Mouse (Mus musculus): ENCODE results near the gene Pdgfb. TPM values are rescaled to one million over a fixed set of nuclear protein-coding genes. Genes with fewer than 3 reads are reported as not detected.

The Pdgfb gene
- polyA plus RNA-seq, 1 experiment, result 8.0 TPM

DNA sequence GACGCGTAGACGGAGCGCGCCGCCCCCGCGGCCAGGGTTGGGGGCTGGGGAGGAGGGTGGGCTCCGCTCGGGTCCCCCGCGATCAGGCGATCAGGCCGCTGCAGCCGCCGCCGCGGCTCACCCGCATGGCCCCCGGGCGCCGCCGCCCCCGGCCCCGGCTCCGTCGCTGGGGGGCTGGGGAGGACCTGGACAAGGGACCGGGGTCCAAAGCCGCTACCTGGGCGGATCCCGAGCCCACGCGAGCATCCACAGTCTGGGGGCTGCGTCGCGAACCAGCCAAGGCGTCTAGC, 801 bp downstream of the Pdgfb start:
- Histone ChIP-seq H3K4me1 (ENCODE audit: control insufficient read depth, insufficient read depth, insufficient read length, low read length) (peaks cover 11% of the 10 kb centered on the region; the same call in 1 of the 2 replicates), H3K4me3 (ENCODE audit: low read depth, low read length) (peak overlapping the region; percentile 67), H3K27me3 (ENCODE audit: control insufficient read depth, insufficient read depth, low read length) (peaks cover 25% of the 10 kb centered on the region), H3K27ac (ENCODE audit: insufficient read depth, low read depth, low read length) (peak overlapping the region; percentile 48; the same call in 1 of the 2 replicates), H3K36me3 (ENCODE audit: control insufficient read depth, insufficient read depth, low read length) (no peaks in the 10 kb centered on the region)
- TF ChIP-seq CTCF (IDR thresholded peaks at IDR 0.05; ENCODE audit: extremely low read depth, insufficient read length, insufficient replicate concordance, low read depth, low read length), result no peak
- TF ChIP-seq POLR2A (IDR thresholded peaks at IDR 0.05; ENCODE audit: low read depth, low read length), result no peak
- WGBS, result under 1% methylated on average over 35 of the region's 37 CpGs

DNA sequence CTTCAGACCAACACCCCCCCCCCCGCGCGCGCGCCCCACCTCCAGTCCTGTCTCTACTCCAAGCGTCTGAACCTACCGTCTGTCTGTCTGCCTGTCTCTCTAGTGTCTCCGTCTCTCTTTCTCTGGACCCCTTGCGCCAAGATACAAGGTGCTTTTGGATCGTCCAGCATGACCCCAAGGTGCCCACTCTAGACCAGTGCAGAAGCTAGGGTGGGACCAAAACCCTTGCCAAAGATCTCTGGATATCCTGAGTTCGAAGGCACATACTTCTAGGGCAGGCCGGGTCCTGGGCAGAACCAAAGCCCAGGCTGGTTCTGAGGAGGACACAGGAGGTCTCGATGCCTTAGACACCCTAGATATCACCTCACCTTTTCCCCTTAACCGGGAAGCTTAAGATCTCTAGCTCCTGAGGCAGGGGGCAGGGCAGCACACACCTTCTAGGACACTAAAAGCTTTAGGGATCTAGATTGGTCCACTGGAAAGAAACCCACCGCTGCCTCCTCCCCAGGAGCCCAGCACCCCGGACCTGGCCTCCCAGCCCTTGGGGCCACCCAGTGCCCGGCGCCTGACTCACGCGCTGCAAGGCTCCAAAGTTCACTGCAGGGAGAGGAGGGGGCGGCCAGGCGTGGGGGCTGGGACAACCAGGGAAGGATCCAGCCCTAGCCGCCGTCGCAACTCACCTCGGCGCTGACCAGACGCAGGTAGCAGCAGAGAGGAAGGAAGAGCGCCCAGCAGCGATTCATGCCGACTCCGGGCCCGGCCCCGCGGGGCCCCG, 1.3 kb downstream of the Pdgfb start:
- TF ChIP-seq POLR2A (IDR thresholded peaks at IDR 0.05; ENCODE audit: low read depth, low read length) (no peak), CTCF (IDR thresholded peaks at IDR 0.05; ENCODE audit: extremely low read depth, insufficient read length, insufficient replicate concordance, low read depth, low read length) (no peak)
- Histone ChIP-seq H3K27ac (ENCODE audit: insufficient read depth, low read depth, low read length) (peak overlapping the region; percentile 48), H3K27me3 (ENCODE audit: control insufficient read depth, insufficient read depth, low read length) (peaks cover 25% of the 10 kb centered on the region), H3K4me1 (ENCODE audit: control insufficient read depth, insufficient read depth, insufficient read length, low read length) (peaks cover 11% of the 10 kb centered on the region; the same call in 1 of the 2 replicates), H3K4me3 (ENCODE audit: low read depth, low read length) (peak overlapping the region; percentile 67), H3K36me3 (ENCODE audit: control insufficient read depth, insufficient read depth, low read length) (no peaks in the 10 kb centered on the region)
- under 1% methylated on average over 34 of the region's 36 CpGs for WGBS

DNA sequence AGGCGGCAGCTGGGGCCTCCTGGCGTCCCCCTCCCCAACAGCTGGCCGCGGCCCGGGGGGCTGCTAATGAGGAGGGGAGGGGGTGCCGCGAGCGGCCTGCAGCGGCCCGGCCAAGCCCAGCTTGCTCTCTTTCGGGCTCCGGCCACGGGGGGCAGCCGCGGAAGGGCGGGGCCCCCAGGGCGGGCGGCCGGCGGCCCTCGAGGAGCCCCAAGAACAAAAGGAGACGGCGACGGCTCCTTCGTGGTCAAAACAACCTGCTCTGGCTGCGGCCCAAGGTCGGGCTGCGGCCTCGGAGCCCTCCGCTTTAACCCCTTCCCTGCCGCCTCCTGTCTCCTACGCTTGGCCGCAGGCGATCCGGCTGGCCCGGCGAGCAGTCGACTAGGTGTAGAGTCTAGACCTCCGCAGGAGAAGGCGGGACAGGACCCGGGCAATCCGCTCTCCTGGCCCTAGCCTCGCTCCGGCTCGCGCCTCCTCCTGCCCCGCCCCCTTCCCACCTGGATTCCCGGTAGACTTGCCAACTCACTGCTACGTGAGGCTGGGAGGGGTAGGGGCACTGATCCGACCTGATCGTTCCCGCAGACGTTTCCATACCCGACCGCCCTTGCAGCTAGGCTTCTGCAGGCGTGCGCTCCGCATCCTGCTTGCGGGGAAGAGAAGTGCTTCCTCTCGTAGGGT, 2.1 kb downstream of the Pdgfb start:
- peaks cover 25% of the 10 kb centered on the region for H3K27me3 ChIP-seq (ENCODE audit: control insufficient read depth, insufficient read depth, low read length)
- H3K27ac ChIP-seq (ENCODE audit: insufficient read depth, low read depth, low read length), result peak overlapping the region; percentile 24
- no peaks in the 10 kb centered on the region for H3K36me3 ChIP-seq (ENCODE audit: control insufficient read depth, insufficient read depth, low read length)
- under 1% methylated on average over 57 of the region's 60 CpGs for WGBS
- peak overlapping the region; percentile 67 for H3K4me3 ChIP-seq (ENCODE audit: low read depth, low read length)
- H3K4me1 ChIP-seq (ENCODE audit: control insufficient read depth, insufficient read depth, insufficient read length, low read length), result peaks cover 11% of the 10 kb centered on the region; the same call in 1 of the 2 replicates
- TF ChIP-seq POLR2A (IDR thresholded peaks at IDR 0.05; ENCODE audit: low read depth, low read length) (no peak), CTCF (IDR thresholded peaks at IDR 0.05; ENCODE audit: extremely low read depth, insufficient read length, insufficient replicate concordance, low read depth, low read length) (no peak)

DNA sequence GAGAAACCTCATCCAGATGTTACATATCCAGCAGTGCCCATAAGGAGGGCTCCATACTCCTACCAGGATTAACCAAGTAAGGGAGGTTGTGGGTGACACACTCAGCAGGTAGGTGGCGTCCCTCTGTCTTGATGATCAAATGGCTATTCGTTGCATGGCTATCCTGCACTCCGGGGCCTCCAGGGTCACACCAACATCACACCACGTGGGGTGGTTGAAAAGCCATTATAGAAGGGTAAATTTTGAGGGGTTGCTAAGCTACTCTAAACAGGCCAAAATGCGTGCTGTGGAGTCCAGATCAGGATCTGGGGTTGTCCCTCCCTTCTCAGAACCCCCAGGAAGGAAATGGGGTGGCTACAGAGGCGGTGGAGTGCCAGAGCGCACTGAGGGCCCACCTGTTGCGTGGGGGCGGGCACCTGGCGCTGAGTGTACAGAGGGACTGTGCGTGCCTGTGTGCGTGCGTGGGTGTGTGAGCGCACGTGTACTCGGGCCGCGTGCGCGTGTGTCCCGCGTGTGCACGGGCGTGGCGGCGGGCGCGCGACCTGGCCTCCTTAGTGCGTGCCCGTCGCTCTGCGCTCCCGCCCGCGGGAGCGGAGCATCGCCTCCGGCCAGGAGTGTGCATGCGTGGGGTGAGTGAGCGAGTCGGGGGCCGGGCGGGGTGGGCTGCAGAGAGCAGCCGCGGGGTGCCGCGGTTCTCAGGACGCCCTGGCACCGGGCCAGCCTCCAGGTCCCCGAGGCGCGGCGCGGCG, 2.8 kb downstream of the Pdgfb start:
- peaks cover 11% of the 10 kb centered on the region; the same call in 1 of the 2 replicates for H3K4me1 ChIP-seq (ENCODE audit: control insufficient read depth, insufficient read depth, insufficient read length, low read length)
- no peak for TF ChIP-seq POLR2A (IDR thresholded peaks at IDR 0.05; ENCODE audit: low read depth, low read length)
- peak; percentile 20; the same call in 1 of the 2 replicates for TF ChIP-seq CTCF (IDR thresholded peaks at IDR 0.05; ENCODE audit: extremely low read depth, insufficient read length, insufficient replicate concordance, low read depth, low read length)
- H3K4me3 ChIP-seq (ENCODE audit: low read depth, low read length), result peak overlapping the region; percentile 67
- 2% methylated on average over 56 of the region's 56 CpGs for WGBS
- H3K27me3 ChIP-seq (ENCODE audit: control insufficient read depth, insufficient read depth, low read length), result peaks cover 25% of the 10 kb centered on the region
- no peaks in the 10 kb centered on the region for H3K36me3 ChIP-seq (ENCODE audit: control insufficient read depth, insufficient read depth, low read length)
- H3K27ac ChIP-seq (ENCODE audit: insufficient read depth, low read depth, low read length), result no peak overlapping the region

DNA sequence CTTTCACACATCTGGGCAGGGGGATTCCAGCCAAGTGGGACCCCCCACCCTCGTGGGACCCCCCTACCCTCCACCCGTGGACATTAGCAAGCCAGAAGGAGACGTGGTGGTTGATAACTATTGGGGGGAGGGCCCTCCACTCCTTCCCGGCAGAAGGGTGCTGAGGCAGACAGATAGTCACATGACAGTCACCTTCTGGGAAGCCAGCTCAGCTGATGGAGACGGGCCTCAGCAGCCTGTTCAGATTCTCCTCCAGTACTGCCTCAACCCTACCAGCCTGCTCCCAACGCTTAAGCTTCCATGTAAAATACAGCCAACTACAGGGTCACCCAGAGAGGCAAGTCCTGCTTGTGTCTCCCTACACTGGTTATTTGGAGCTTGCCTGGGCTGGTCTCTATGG, 3.6 kb downstream of the Pdgfb start:
- Histone ChIP-seq H3K4me1 (ENCODE audit: control insufficient read depth, insufficient read depth, insufficient read length, low read length) (peaks cover 12% of the 10 kb centered on the region), H3K27ac (ENCODE audit: insufficient read depth, low read depth, low read length) (no peak overlapping the region), H3K4me3 (ENCODE audit: low read depth, low read length) (peak overlapping the region; percentile 20; the same call in 1 of the 2 replicates), H3K27me3 (ENCODE audit: control insufficient read depth, insufficient read depth, low read length) (peaks cover 25% of the 10 kb centered on the region), H3K36me3 (ENCODE audit: control insufficient read depth, insufficient read depth, low read length) (no peaks in the 10 kb centered on the region)
- WGBS, result 52% methylated on average over 6 of the region's 6 CpGs
- TF ChIP-seq CTCF (IDR thresholded peaks at IDR 0.05; ENCODE audit: extremely low read depth, insufficient read length, insufficient replicate concordance, low read depth, low read length), result no peak
- TF ChIP-seq POLR2A (IDR thresholded peaks at IDR 0.05; ENCODE audit: low read depth, low read length), result no peak

- TF ChIP-seq CTCF (IDR thresholded peaks at IDR 0.05; ENCODE audit: extremely low read depth, insufficient read length, insufficient replicate concordance, low read depth, low read length) (no peak), POLR2A (IDR thresholded peaks at IDR 0.05; ENCODE audit: low read depth, low read length) (no peak)
- Histone ChIP-seq H3K27ac (ENCODE audit: insufficient read depth, low read depth, low read length) (peak overlapping the region; percentile 25; the same call in 1 of the 2 replicates), H3K36me3 (ENCODE audit: control insufficient read depth, insufficient read depth, low read length) (no peaks in the 10 kb centered on the region), H3K27me3 (ENCODE audit: control insufficient read depth, insufficient read depth, low read length) (peaks cover 25% of the 10 kb centered on the region), H3K4me1 (ENCODE audit: control insufficient read depth, insufficient read depth, insufficient read length, low read length) (peaks cover 20% of the 10 kb centered on the region), H3K4me3 (ENCODE audit: low read depth, low read length) (peak overlapping the region; percentile 2; the same call in 1 of the 2 replicates)
- 12% methylated on average over 7 of the region's 7 CpGs for WGBS
Measured at GRCm38 (mm10) chr15:80010182-80010558, 4.6 kb downstream of the Pdgfb start.

Data from small intestine, adult 2 months (tissue).